Mouse (Mus musculus): ENCODE data around the gene Nfe2. TPM values are rescaled to one million over a fixed set of nuclear protein-coding genes. Genes with fewer than 3 reads are reported as not detected.
A peak's percentile ranks its signal among the peaks of the same experiment; 100 is the strongest.
"Not testable (repeated sequence)": the region's sequence is repeated elsewhere in the genome, so short reads cannot be mapped to it uniquely, and the experiment has no call there.

The Nfe2 gene
- polyA plus RNA-seq, 2 experiments, result 175 to 178 TPM

GRCm38 (mm10) chr15:103277949-103278348 is 19.7 kb upstream of the Nfe2 start:
- no peak for TF ChIP-seq CTCF (IDR thresholded peaks at IDR 0.05; ENCODE audit: low read depth)
- no peak for TF ChIP-seq EP300 (IDR thresholded peaks at IDR 0.05; ENCODE audit: low read depth)
- Histone ChIP-seq H3K4me2 (ENCODE audit: low read depth) (no peak overlapping the region), H3K27me3 (ENCODE audit: control insufficient read depth, insufficient read depth, low read length) (no peaks in the 10 kb centered on the region), H3K4me1 (replicated peaks; ENCODE audit: control insufficient read depth in 2 of 2, insufficient read depth in 2 of 2, low read length in 1 of 2) (peaks cover 25 to 42% of the 10 kb centered on the region in 2 experiments), H3K9me3 (ENCODE audit: control insufficient read depth, low read length) (no peaks in the 10 kb centered on the region), H3K36me3 (replicated peaks; ENCODE audit: control insufficient read depth, insufficient read depth, low read depth) (peaks cover 4% of the 10 kb centered on the region; the same call in 1 of the 2 replicates), H3K27ac (no peak overlapping the region), H3K9ac (replicated peaks) (no peak overlapping the region; the same call in 1 of the 2 replicates), H3K4me3 (ENCODE audit: insufficient read depth in 1 of 2, low read depth in 2 of 2, low read length in 2 of 2) (no peak overlapping the region)
- 61% methylated on average over 7 of the region's 7 CpGs for WGBS (ENCODE audit: insufficient replicate concordance)
- no peak for ATAC-seq (ENCODE audit: insufficient read depth)
- DNase-seq (ENCODE audit: low read depth in 3 of 3, low spot score in 3 of 3), result no peak

GRCm38 (mm10) chr15:103275943-103276342 is 17.7 kb upstream of the Nfe2 start:
- not testable (repeated sequence) for H3K9ac ChIP-seq (replicated peaks); H3K27ac ChIP-seq; DNase-seq (ENCODE audit: low read depth in 3 of 3, low spot score in 3 of 3); H3K9me3 ChIP-seq (ENCODE audit: control insufficient read depth, low read length); H3K36me3 ChIP-seq (replicated peaks; ENCODE audit: control insufficient read depth, insufficient read depth, low read depth); H3K4me2 ChIP-seq (ENCODE audit: low read depth); H3K4me3 ChIP-seq (ENCODE audit: insufficient read depth in 1 of 2, low read depth in 2 of 2, low read length in 2 of 2); ATAC-seq (ENCODE audit: insufficient read depth); H3K27me3 ChIP-seq (ENCODE audit: control insufficient read depth, insufficient read depth, low read length)
- peaks cover 23 to 35% of the 10 kb centered on the region in 2 experiments for H3K4me1 ChIP-seq (replicated peaks; ENCODE audit: control insufficient read depth in 2 of 2, insufficient read depth in 2 of 2, low read length in 1 of 2)
- 74% methylated on average over 3 of the region's 3 CpGs for WGBS (ENCODE audit: insufficient replicate concordance)

DNA sequence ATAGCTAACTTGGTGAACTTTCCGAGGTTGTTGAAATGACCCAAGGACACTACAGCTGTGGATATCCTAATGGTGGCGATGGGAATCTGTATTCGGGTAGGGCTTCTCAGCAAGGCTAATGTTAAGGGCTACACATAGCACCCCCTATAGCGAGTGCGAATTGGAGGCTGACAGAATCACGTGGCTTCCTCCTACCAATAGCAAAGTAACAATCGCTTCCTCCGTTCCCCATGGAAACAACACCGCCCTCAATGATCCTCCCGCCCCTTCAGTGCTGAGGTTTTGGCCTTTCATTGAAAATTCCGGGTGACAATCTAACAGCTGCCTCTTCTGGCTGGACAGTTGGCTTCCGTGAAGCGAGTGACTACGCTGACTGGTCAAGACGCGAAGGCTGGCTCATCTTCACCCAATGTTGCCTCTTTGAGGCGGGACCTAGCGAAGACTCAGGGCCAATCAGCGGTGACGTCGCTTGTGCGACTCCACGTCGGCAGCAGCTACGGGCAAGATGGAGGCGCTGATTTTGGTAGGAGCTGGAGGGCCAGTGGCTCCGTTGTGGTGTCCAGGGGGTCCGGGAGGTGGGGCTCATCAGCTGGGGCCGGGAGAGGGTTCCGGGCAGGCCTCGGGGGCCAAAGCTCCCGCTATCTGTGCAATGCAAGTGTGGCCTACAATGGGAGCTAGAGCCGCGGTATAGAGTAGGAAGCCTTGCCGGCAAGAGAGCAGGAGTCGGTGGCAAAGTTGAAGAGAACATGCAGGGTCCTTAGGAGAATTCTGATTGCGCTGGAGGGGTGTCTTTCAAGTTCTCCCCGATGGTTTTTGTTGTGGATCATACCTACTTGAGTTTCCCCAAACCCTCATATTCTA is 14.4 kb upstream of the Nfe2 start, which contains the start of gene Copz1:
Copz1 (plus strand) TSS at position 296 of the 861 bp plus-strand sequence.
- under 1% methylated on average over 38 of the region's 38 CpGs for WGBS (ENCODE audit: insufficient replicate concordance)
- no peak; the same call in 1 of the 2 replicates for TF ChIP-seq EP300 (IDR thresholded peaks at IDR 0.05; ENCODE audit: low read depth)
- TF ChIP-seq CTCF (IDR thresholded peaks at IDR 0.05; ENCODE audit: low read depth), result peak; percentile 50
- H3K4me1 ChIP-seq (replicated peaks; ENCODE audit: control insufficient read depth in 2 of 2, insufficient read depth in 2 of 2, low read length in 1 of 2), result peaks cover 18 to 27% of the 10 kb centered on the region in 2 experiments
- H3K9ac ChIP-seq (replicated peaks), result peak within 1 kb of the TSS; percentile 90
- no peaks in the 10 kb centered on the region for H3K27me3 ChIP-seq (ENCODE audit: control insufficient read depth, insufficient read depth, low read length)
- DNase-seq (ENCODE audit: low read depth in 3 of 3, low spot score in 3 of 3) (peak; percentile 99 to 100 (median 100)), ATAC-seq (ENCODE audit: insufficient read depth) (peak; percentile 97)
- H3K9me3 ChIP-seq (ENCODE audit: control insufficient read depth, low read length), result no peaks in the 10 kb centered on the region
- H3K4me3 ChIP-seq (ENCODE audit: insufficient read depth in 1 of 2, low read depth in 2 of 2, low read length in 2 of 2), result peak within 1 kb of the TSS; percentile 89 to 91
- peak within 1 kb of the TSS; percentile 93 for H3K4me2 ChIP-seq (ENCODE audit: low read depth)
- peaks cover 3% of the 10 kb centered on the region; the same call in 1 of the 2 replicates for H3K36me3 ChIP-seq (replicated peaks; ENCODE audit: control insufficient read depth, insufficient read depth, low read depth)
- H3K27ac ChIP-seq, result peak within 1 kb of the TSS; percentile 79

GRCm38 (mm10) chr15:103268903-103269302 is 10.7 kb upstream of the Nfe2 start:
- 41% methylated on average over 4 of the region's 4 CpGs for WGBS (ENCODE audit: insufficient replicate concordance)
- no peak for ATAC-seq (ENCODE audit: insufficient read depth)
- no peaks in the 10 kb centered on the region for H3K27me3 ChIP-seq (ENCODE audit: control insufficient read depth, insufficient read depth, low read length)
- no peaks in the 10 kb centered on the region for H3K9me3 ChIP-seq (ENCODE audit: control insufficient read depth, low read length)
- TF ChIP-seq CTCF (IDR thresholded peaks at IDR 0.05; ENCODE audit: low read depth) (no peak), EP300 (IDR thresholded peaks at IDR 0.05; ENCODE audit: low read depth) (no peak)
- H3K36me3 ChIP-seq (replicated peaks; ENCODE audit: control insufficient read depth, insufficient read depth, low read depth), result no peaks in the 10 kb centered on the region
- H3K4me2 ChIP-seq (ENCODE audit: low read depth), result no peak overlapping the region
- no peak overlapping the region for H3K27ac ChIP-seq
- H3K4me1 ChIP-seq (replicated peaks; ENCODE audit: control insufficient read depth in 2 of 2, insufficient read depth in 2 of 2, low read length in 1 of 2), result peaks cover 22 to 28% of the 10 kb centered on the region in 2 experiments
- DNase-seq (ENCODE audit: low read depth in 3 of 3, low spot score in 3 of 3), result no peak
- H3K9ac ChIP-seq (replicated peaks), result no peak overlapping the region
- no peak overlapping the region for H3K4me3 ChIP-seq (ENCODE audit: insufficient read depth in 1 of 2, low read depth in 2 of 2, low read length in 2 of 2)

- Histone ChIP-seq H3K4me1 (replicated peaks; ENCODE audit: control insufficient read depth in 2 of 2, insufficient read depth in 2 of 2, low read length in 1 of 2) (peaks cover 32 to 40% of the 10 kb centered on the region in 2 experiments), H3K36me3 (replicated peaks; ENCODE audit: control insufficient read depth, insufficient read depth, low read depth) (no peaks in the 10 kb centered on the region), H3K9ac (replicated peaks) (peak overlapping the region; percentile 18; the same call in 1 of the 2 replicates), H3K27me3 (ENCODE audit: control insufficient read depth, insufficient read depth, low read length) (no peaks in the 10 kb centered on the region), H3K9me3 (ENCODE audit: control insufficient read depth, low read length) (no peaks in the 10 kb centered on the region), H3K4me3 (ENCODE audit: insufficient read depth in 1 of 2, low read depth in 2 of 2, low read length in 2 of 2) (no peak overlapping the region), H3K4me2 (ENCODE audit: low read depth) (no peak overlapping the region), H3K27ac (peak overlapping the region; percentile 62)
- ATAC-seq (ENCODE audit: insufficient read depth) (peak; percentile 50; the same call in 1 of the 2 replicates), DNase-seq (ENCODE audit: low read depth in 3 of 3, low spot score in 3 of 3) (no peak)
- TF ChIP-seq EP300 (IDR thresholded peaks at IDR 0.05; ENCODE audit: low read depth), result no peak
- no peak for TF ChIP-seq CTCF (IDR thresholded peaks at IDR 0.05; ENCODE audit: low read depth)
- WGBS (ENCODE audit: insufficient replicate concordance), result 65% methylated on average over 2 of the region's 2 CpGs
Observed at GRCm38 (mm10) chr15:103264794-103265193, 6.6 kb upstream of the Nfe2 start.

All from liver, embryonic 14.5 days (tissue).